Mouse (Mus musculus): ENCODE measurements around the gene Cdk5rap1.
"Not testable (repeated sequence)": the region's sequence is repeated elsewhere in the genome, so short reads cannot be mapped to it uniquely, and the experiment has no call there.

GRCm38 (mm10) chr2:154304604-154305003 lies 68.2 kb downstream of the Cdk5rap1 start:
- TF ChIP-seq CTCF (conservative IDR thresholded peaks at IDR 0.05; ENCODE audit: insufficient read depth, insufficient read length, low read depth, low read length); POLR2A (IDR thresholded peaks at IDR 0.05; ENCODE audit: low read depth, low read length): not testable (repeated sequence)
